Mouse (Mus musculus) Patski (cell line): Measurements from ENCODE around the gene Hsd17b14. TPM values are rescaled to one million over a fixed set of nuclear protein-coding genes. Genes with fewer than 3 reads are reported as not detected.
A peak's percentile ranks its signal among the peaks of the same experiment; 100 is the strongest.

Source experiments
- ATAC-seq: fragments of 100-300 bp; one replicate; pipeline ENCODE4 v1.8.0; 2021
- CTCF ChIA-PET: fragments of 350-600 bp; sonication (Branson Sonifier 250); formaldehyde crosslinking; loops from one replicate; lab custom pipeline; 2022; ENCODE audit warnings: inconsistent platforms; lab: Charles Lee
- POLR2A ChIA-PET: fragments of 350-600 bp; sonication (Branson Sonifier 250); formaldehyde crosslinking; loops from one replicate; lab custom pipeline; 2022; ENCODE audit warnings: antibody characterized with exemption, inconsistent platforms; lab: Charles Lee
- DNase-seq: peaks from one replicate; pipeline ENCODE4 v3.0.0-alpha.2; 2011; ENCODE audit warnings: low read depth, low spot score
- H3K27me3 ChIP-seq: fragments of 371-371 bp; one replicate; pipeline ENCODE4 v1.5.1; 2021
- CTCF ChIP-seq: fragments of 100-300 bp; IDR thresholded peaks from one replicate; pipeline ENCODE4 v1.5.1; 2021
- in situ Hi-C: fragments of 300-500 bp; cut with MboI; formaldehyde crosslinking; loops from 3 replicates; pipeline ENCODE4 v1.11.1; 2018; ENCODE audit warnings: low pct_unique_long_range_greater_than_20kb, mixed read lengths
- polyA plus RNA-seq: library from polyadenylated mRNA; unstranded; gene quantifications from one replicate; pipeline ENCODE4 v1.2.3, GENCODE M21; 2021

Gene Hsd17b14
- polyA plus RNA-seq, 1 experiment from 2014 or later, result 1.6 TPM

DNA sequence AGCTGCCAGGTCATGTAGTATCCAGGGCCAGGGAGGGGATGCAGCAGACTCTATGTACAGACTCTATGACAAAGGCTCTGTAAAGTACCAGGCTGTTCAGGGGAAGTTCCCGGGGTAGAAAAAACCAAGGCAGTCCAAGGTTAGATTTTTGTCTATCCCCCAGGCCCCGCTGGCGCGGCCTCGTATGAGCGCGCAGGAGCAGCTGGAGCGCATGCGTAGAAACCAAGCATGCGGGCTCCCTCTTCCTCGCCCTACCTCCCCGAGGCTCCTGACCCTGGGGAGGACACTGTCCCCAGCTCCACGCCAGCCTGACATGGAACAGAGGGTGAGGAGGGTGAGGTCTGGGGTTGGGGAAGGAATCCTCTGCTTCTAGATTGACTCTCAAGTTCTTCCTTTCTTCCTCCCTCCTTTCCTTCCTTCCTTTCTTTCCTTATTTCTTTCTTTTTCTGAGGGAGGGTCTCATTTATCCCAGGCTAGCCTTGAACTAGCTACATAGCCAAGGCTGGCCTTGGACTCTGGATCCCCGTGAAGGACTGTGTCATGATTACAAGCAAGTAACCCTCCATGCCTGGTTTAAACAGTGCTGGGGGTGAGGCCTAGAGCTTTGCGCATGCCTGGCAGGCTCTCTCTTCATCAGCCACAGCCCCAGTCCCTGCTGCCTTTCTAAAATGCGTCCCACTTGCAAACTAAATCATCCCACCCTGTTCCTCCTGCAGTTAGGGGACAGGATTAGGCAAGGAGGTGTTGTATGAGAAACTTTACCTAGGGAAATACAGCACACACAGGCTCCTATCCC lies 4.9 kb upstream of the Hsd17b14 start:
- CTCF ChIA-PET, result interaction anchor here (1.2 to 1.7 kb wide), 2 partner anchors 11 to 44 kb away, joined by 3 to 4 read pairs; no protein-coding TSS in a partner anchor
- H3K27me3 ChIP-seq, result no peaks in the 10 kb centered on the region
- no peak for TF ChIP-seq CTCF
- no peak for ATAC-seq
- POLR2A ChIA-PET, result interaction anchor here (1.1 kb wide), 1 partner anchor 10 kb away, joined by 3 read pairs; no protein-coding TSS in a partner anchor
- DNase-seq, result no peak
- in situ Hi-C loops, result no loop called here

- no peak for TF ChIP-seq CTCF
- DNase-seq (no peak), ATAC-seq (no peak)
- no peaks in the 10 kb centered on the region for H3K27me3 ChIP-seq
- ChIA-PET CTCF (interaction anchor here (1.2 to 1.7 kb wide), 2 partner anchors 10 to 43 kb away, joined by 3 to 4 read pairs; no protein-coding TSS in a partner anchor), POLR2A (interaction anchor here (1.4 kb wide), 1 partner anchor 11 kb away, joined by 3 read pairs; no protein-coding TSS in a partner anchor)
- in situ Hi-C loops, result no loop called here
These were observed 3.7 kb upstream of the Hsd17b14 start for GRCm38 (mm10) chr7:45550821-45551511.

DNA sequence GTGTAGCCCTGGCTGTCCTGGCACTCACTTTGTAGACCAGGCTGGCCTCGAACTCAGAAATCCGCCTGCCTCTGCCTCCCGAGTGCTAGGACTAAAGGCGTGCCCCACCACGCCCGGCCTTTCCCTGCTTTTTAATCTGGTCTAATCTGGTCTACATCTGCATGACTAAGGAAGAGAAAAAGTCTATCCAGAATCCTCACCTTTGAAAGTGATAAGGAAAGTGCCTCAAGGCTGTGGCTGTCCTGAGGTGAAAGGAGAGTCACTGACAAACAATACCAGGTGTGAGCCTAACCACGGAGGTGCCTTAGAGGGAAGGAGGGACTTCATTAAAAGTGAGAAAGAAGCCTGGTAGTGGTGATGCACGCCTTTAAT lies 3.2 kb upstream of the Hsd17b14 start:
- TF ChIP-seq CTCF, result no peak
- DNase-seq (no peak), ATAC-seq (no peak)
- H3K27me3 ChIP-seq, result no peaks in the 10 kb centered on the region
- in situ Hi-C loops, result no loop called here
- CTCF ChIA-PET, result interaction anchor here (1.7 kb wide), 1 partner anchor 42 kb away, joined by 3 read pairs; no protein-coding TSS in a partner anchor
- POLR2A ChIA-PET, result interaction anchor here (1.4 kb wide), 1 partner anchor 12 kb away, joined by 3 read pairs; no protein-coding TSS in a partner anchor

GRCm38 (mm10) chr7:45553519-45553918 lies 1.2 kb upstream of the Hsd17b14 start:
- ChIA-PET POLR2A (interaction anchor here (1.6 kb wide), 1 partner anchor 11 kb away, joined by 5 read pairs; no protein-coding TSS in a partner anchor), CTCF (interaction anchor here (1.5 to 1.6 kb wide), 2 partner anchors 17 to 54 kb away, joined by 3 read pairs; no protein-coding TSS in a partner anchor)
- H3K27me3 ChIP-seq, result no peaks in the 10 kb centered on the region
- DNase-seq (no peak), ATAC-seq (no peak)
- TF ChIP-seq CTCF, result no peak
- in situ Hi-C loops, result no loop called here

- CTCF ChIA-PET, result interaction anchor here (1.5 kb wide), 1 partner anchor 54 kb away, joined by 3 read pairs; no protein-coding TSS in a partner anchor
- no peak for DNase-seq
- H3K27me3 ChIP-seq, result no peaks in the 10 kb centered on the region
- in situ Hi-C loops, result no loop called here
- no peak for ATAC-seq
- POLR2A ChIA-PET, result interaction anchor here (1.6 kb wide), 1 partner anchor 11 kb away, joined by 5 read pairs; no protein-coding TSS in a partner anchor
- TF ChIP-seq CTCF, result no peak
These were observed 703 bp upstream of the Hsd17b14 start for GRCm38 (mm10) chr7:45553990-45554389.

DNA sequence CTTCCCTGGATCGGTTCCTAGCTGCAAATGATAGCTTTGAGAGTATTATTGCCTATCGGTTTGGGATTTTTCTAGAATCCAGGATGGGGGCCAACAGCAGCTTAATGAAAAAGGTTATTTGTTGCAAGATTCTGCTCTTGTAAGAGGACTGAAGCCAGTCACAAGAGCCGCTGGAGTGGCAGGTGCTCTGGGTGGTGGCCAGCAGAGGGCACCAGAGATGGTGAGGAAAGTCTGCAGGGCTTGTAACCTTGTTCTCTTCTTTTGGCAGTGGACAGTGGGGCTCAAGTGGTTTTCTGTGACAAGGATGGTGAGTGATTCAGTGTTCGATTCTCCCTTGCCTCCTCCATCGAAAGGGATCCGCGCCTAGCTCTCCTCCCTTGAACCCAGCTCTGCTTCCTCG lies 1.1 kb downstream of the Hsd17b14 start:
- no peaks in the 10 kb centered on the region for H3K27me3 ChIP-seq
- ChIA-PET POLR2A (no interaction called here), CTCF (interaction anchor here (0.7 to 8.6 kb wide), 18 partner anchors 11 to 152 kb away, joined by 3 to 116 read pairs (median 4); no protein-coding TSS in a partner anchor)
- DNase-seq (no peak), ATAC-seq (no peak)
- in situ Hi-C loops, result no loop called here
- peak; percentile 96 for TF ChIP-seq CTCF

DNA sequence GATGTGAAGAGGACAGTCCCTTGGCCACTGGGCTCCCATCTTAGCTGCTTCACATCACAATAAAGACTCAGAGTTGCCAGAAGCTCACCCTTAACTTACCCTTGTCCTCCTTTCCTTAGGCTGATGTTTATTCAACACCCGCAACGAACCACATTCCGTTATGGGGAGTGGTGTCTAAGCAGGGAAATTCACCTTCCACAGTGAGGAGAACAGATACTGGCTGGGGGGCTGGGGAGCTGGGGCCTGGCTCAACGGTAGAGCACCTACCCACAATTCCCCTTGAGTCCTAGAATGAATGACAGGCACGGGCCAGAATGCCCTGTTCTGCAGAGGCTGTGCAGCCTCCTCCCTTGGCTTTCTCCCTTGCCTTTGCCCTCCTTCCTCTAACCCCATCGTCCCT lies 4.2 kb downstream of the Hsd17b14 start:
- ATAC-seq (no peak), DNase-seq (no peak)
- POLR2A ChIA-PET, result no interaction called here
- in situ Hi-C loops, result no loop called here
- CTCF ChIA-PET, result interaction anchor here (0.9 to 8.6 kb wide), 3 partner anchors 19 to 107 kb away, joined by 3 to 116 read pairs (median 3); no protein-coding TSS in a partner anchor
- TF ChIP-seq CTCF, result no peak
- no peaks in the 10 kb centered on the region for H3K27me3 ChIP-seq

DNA sequence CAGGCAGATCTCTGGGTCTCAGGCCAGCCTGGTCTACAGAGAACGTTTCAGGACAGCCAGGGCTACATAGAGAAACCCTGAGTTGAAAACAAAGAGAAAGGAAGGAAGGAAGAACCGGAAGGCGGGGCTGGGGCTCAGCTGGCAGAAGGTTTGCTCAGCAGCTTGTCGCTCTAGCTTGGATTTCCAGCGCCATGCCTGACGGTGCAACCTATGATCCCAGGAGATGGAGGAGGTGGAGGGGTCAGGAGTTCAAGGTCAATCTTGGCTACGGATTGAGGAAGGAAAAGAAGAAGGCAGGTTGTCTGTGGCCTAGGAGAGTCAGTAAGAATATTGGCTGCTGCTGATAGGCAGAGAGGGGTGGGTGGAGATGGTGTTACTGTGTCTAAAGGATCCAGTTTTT lies 5.5 kb downstream of the Hsd17b14 start:
- DNase-seq (no peak), ATAC-seq (no peak)
- no peak for TF ChIP-seq CTCF
- in situ Hi-C loops, result loop anchor here (5.0 to 10.0 kb wide), 2 partner anchors 83 to 125 kb away; partner anchors contain the start of gene Ntn5
- H3K27me3 ChIP-seq, result no peaks in the 10 kb centered on the region
- ChIA-PET CTCF (interaction anchor here (2.1 to 8.6 kb wide), 3 partner anchors 11 to 86 kb away, joined by 6 to 116 read pairs (median 6); no protein-coding TSS in a partner anchor), POLR2A (interaction anchor here (0.6 kb wide), 1 partner anchor 87 kb away, joined by 6 read pairs; no protein-coding TSS in a partner anchor)

- ATAC-seq (no peak), DNase-seq (no peak)
- POLR2A ChIA-PET, result interaction anchor here (0.7 to 1.1 kb wide), 3 partner anchors 21 to 95 kb away, joined by 3 to 4 read pairs (median 3); no protein-coding TSS in a partner anchor
- in situ Hi-C loops, result loop anchor here (5.0 to 10.0 kb wide), 2 partner anchors 84 to 124 kb away; partner anchors contain the start of gene Ntn5
- H3K27me3 ChIP-seq, result no peaks in the 10 kb centered on the region
- TF ChIP-seq CTCF, result peak; percentile 91
- CTCF ChIA-PET, result interaction anchor here (0.7 to 8.6 kb wide), 13 partner anchors 10 to 121 kb away, joined by 3 to 116 read pairs (median 4); no protein-coding TSS in a partner anchor
These were observed 6.3 kb downstream of the Hsd17b14 start for GRCm38 (mm10) chr7:45560843-45561623.
